Mouse (Mus musculus) adrenal gland, postnatal 36 days (tissue): Measurements from ENCODE around the gene Tbxas1. TPM values are rescaled to one million over a fixed set of nuclear protein-coding genes. Genes with fewer than 3 reads are reported as not detected.
A peak's percentile ranks its signal among the peaks of the same experiment; 100 is the strongest.

ENCODE experiments used
- DNase-seq, 2 experiments: peaks; one replicate each; pipeline ENCODE4 v3.0.0; 2021; ENCODE audit warnings: mixed read lengths in 1 of 2
- total RNA-seq, 2 experiments: library from RNA; stranded (reverse); gene quantifications; 2 replicates each; pipeline ENCODE4 v1.2.3; 2021

Tbxas1 gene
- total RNA-seq, 2 experiments from 2014 or later, result 5.6 to 9.5 TPM

DNA sequence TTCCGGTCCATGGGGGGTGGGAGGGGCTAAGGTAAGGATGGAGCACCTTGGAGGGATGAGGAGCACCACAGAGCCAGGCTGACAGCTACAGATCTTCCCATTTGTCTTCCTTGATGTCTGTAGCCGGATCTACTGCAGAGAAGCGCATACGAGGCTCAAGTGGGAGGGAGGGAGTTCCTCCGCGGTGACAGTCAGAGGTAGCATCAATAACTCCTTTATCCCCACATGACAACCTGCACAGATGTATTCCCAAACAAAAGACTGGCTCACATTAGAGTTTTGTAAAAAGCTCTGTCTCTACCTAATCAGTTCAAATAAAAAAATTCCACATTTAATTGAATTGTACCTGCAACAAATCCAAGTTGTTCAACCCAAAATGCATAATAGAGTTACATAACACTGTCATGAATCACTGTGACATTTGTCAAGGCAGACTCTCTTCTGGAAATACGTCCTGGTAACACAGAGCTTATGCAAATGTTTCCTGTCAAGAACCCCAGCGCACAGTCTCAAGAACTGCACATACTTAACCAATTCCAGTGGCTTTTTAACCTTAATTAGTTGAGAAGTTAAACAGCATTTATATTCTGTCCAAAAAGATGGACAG is 86.3 kb downstream of the Tbxas1 start:
- no peak for DNase-seq

DNA sequence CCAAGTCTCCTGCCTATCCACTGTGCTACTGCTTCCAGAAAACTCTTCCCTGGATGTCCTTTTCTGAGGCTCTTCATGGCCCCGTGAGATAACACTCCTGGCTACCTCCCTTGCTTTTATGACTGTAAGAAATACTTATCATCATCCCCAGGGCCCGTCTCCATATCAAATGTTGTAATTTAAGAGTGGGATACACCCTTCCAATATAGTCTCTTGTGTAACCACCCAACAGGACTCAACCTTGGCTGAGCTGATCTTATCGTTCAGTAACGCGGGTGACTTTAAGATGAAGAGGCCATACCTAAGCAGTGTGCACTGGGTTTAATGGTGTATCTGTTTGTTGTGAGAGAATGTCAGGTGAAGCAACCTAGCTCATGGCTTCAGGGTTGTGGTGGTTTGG is 91.6 kb downstream of the Tbxas1 start:
- DNase-seq, result no peak

DNA sequence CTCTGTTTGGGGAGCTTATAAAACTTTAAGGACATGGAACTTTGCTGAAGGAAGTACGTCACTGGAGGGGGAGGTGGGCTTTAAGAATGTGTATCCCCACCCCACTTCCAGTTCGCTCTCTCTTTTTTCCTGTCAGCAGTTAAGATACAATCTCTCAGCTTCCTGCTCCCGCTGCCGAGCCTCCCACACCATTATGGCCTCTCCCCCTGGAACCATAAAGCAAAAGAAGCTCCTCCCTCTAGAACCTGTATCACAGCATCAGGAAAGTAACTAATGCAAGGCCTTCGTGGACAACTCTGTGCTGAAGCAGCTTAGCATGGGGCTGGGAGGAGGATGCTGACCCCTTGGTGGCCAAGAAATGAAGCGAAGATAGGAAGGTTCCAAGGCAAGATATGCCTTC is 92.1 kb downstream of the Tbxas1 start:
- DNase-seq, result no peak

- no peak for DNase-seq
Measured at GRCm38 (mm10) chr6:38967988-38968387, 92.8 kb downstream of the Tbxas1 start.

GRCm38 (mm10) chr6:38969944-38970740 is 94.9 kb downstream of the Tbxas1 start:
- no peak for DNase-seq

- no peak for DNase-seq
Measured at GRCm38 (mm10) chr6:38970759-38971158, 95.6 kb downstream of the Tbxas1 start.

DNA sequence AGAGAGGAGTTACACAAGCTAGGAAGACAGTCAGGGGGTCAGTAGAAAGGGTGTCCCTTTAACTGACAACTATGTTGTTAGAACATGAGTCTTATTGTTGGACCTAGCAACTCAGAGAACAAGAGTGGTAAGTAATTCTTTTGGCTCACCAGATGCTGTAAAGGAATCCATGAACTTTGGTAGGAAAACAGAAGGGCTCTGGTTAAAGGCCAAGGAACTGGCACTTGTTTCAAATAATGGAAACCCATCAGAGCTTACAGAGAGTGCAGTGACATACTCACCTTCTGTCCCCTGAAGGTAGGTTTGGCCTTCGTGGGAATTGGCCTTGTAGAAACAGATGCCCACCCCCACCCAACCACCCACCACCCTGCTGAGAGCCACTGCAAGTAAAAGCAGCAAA is 97.6 kb downstream of the Tbxas1 start:
- no peak for DNase-seq

DNA sequence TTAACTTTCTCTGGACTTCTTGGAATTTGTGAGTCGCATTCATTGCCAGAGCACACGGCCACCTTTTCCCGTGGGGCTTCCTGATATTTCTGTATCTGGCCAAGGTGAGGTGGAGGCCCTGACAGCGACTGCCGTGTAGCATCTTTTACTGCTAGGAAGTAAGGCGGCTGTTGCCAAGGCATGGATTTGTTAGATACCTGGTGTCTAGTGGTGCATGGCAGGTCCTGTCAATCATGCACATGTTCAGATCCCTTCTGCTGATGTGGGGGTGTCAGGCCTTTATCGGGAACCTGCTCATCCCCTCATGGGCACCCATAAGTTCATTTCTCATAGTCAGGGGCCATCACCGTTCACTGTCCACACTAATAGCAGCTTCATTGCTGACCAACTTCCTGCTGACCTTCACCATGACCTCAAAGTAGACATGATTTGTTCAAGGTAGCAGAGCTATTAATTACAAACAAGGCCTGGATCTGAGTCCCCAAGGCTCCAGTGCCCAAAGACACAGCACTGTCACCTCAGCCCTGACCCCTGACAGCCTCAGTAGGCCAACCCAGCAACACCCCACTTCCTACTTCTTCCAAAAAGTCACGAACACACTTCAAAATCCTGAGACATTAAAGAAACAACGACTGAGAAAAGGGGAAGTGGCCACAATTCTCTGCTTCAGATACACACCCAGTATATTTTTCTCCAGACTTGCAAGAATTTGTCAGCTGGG is 98.4 kb downstream of the Tbxas1 start:
- DNase-seq, result peak; percentile 67 to 78

DNA sequence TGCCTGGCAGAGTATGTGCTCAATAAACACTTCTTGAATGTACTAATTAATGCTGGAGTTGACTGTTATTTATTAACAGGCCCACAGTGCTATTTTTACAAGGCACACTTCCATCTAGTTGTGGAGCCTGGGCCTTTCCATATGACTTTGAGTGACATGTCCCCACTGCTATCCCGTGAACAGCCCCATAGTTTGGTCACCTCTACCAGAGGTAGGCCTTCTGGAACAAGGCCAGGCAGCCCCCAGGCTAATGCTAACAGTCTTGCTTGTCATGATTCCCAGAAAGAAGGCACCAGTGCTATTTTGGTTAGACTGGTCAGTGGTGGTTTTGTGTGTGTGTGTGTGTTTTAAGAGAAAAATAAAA is 98.9 kb downstream of the Tbxas1 start:
- no peak for DNase-seq

DNA sequence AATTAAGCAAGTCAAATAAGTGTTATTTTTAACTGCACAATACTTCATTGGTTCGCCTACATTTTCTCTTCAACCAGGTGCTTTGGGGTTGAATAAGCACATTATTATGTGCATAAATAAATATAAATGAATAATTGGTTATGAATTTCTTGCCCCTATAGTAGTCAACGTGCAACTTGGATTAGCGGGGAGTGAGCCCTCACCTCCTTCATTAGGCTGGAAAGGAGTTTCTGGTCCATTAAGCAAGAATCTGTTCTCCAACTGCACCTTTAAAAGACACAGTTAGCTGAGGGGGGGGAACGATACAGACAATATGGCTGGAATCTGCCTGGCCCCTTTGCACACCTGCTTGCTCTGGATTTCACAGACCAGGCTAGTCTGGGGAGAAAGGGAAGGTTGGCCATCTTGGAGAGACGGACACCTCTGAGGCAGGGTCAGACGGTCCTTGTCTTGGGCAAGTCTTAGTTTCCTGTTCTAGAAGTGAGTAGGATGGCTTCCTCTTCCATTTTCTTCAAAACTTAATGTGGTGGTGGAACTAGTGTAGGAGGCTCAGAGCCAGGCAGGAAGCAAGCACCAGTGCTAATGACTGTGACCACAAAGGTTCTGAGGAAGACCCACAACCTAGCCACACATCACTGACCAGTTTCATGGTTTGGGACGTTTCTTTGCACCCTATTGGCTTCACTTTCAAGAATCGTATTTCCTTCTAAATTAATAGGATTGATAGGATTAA is 99.5 kb downstream of the Tbxas1 start:
- no peak for DNase-seq

GRCm38 (mm10) chr6:38975866-38976265 is 100.7 kb downstream of the Tbxas1 start:
- no peak for DNase-seq

- no peak for DNase-seq
Measured at GRCm38 (mm10) chr6:38976355-38976754, 101.2 kb downstream of the Tbxas1 start.

GRCm38 (mm10) chr6:38980921-38981715 is 105.9 kb downstream of the Tbxas1 start:
- DNase-seq, result peak; percentile 31 to 47

DNA sequence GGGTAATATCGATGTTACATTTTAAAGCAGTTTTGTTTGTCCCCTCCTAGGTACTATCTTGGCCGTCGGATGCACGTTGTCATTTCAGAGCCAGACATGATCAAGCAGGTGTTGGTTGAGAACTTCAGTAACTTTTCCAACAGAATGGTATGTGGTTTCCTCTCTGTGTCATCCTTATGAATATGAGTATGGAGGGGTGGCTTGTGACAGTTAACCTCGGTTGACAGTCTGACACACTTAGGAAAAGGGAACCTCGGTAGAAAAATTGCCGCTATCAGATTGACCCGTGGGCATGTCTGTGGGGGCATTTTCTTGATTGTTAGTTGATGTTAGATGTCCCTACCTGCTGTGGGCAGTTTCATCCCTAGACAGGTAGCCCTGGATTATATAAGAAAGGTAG is 106.9 kb downstream of the Tbxas1 start:
- DNase-seq, result no peak

DNA sequence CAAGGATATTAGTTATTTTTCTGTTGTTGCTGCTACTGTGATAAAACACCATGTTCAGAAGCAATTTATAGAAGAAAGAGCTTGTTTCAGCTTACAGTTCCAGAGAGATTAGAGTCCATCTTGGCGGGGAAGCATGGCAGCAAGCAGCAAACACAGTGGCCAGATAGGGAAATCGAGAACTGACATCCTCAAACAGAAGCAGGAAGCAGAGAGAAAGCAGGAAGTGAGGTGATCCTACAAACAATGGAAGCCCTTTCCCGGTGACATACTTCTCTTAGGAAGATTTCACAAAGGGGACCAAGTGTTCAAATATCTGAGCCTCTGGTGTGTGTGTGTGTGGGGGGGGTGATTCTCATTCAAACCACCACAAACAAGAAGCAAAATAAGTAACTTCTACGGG is 107.5 kb downstream of the Tbxas1 start:
- DNase-seq, result no peak

- DNase-seq, result no peak
Measured at GRCm38 (mm10) chr6:38983060-38983459, 107.9 kb downstream of the Tbxas1 start.

DNA sequence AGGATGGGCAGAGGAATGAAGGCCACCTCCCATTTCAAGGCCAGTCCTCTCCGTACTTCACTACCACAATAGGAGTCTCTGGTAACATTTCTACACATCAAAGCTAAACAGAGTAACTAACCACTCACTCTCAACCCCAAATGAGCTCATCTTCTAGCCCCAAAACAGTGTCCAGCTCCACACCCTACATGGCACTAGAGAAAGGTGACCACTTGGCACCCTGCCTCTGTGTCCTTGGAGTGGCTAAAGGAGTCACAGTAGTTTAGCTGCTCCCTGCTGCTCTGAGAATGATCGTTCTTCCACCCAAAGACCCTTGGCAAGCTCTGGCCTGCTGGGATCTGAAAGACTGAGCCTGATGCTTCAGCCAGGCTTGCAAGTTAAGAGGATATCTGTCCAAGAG is 109.4 kb downstream of the Tbxas1 start:
- DNase-seq, result peak; percentile 63 to 74

- DNase-seq, result no peak
Measured at GRCm38 (mm10) chr6:38986641-38987040, 111.4 kb downstream of the Tbxas1 start.

- DNase-seq, result peak; percentile 47 to 66
Measured at GRCm38 (mm10) chr6:38992016-38992415, 116.8 kb downstream of the Tbxas1 start.

- no peak for DNase-seq
Measured at GRCm38 (mm10) chr6:38995774-38996173, 120.6 kb downstream of the Tbxas1 start.

DNA sequence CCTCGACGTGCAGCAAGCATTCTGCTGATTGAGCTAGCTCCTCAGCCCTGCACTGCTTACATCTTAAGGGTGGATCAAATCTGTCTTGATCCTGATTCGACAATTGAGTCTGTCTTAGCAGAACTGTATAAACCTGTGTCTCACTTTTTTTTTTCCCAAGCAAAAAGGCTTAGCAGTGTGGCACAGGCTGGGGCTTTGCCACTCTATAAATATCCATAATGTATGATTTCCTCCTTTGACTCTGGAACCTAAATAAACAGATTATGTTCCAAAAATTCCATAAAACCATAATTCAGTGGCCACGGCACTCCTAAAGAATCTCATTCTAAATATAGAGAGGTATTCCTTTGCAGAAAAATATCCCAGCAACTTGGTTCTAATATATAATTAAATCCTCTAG is 122.6 kb downstream of the Tbxas1 start:
- DNase-seq, result no peak

DNA sequence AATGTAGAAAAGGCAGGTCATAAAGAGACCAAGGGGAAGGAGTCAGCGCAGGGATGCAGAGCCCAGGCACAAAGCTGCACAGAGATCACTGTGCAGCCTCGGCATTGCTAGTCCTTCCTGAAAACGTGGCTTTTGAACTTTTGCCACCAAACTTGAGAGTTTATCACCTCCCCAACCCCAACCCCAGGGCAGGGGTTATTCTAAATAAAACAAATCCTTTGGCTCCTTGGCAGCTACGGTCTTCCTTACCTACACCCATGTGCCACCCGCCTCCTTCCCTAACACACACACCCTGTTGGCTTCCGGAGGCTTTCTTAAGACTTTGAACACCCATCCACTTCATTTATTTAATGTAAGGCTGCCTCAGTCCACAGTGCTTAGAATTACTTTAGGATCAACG is 127.9 kb downstream of the Tbxas1 start:
- DNase-seq, result peak in 1 of 2 experiments; percentile 32
